Mouse (Mus musculus): ENCODE measurements around the gene Ccr1l1. TPM values are rescaled to one million over a fixed set of nuclear protein-coding genes. Genes with fewer than 3 reads are reported as not detected.

Ccr1l1 gene
- polyA plus RNA-seq (2012; fragmentation: generic; extraction: Trizol) = not detected

GRCm38 (mm10) chr9:123978308-123978707, at the start of gene Ccr1l1:
TSS of gene Ccr1l1 (minus strand) at chr9:123978408.

DNA sequence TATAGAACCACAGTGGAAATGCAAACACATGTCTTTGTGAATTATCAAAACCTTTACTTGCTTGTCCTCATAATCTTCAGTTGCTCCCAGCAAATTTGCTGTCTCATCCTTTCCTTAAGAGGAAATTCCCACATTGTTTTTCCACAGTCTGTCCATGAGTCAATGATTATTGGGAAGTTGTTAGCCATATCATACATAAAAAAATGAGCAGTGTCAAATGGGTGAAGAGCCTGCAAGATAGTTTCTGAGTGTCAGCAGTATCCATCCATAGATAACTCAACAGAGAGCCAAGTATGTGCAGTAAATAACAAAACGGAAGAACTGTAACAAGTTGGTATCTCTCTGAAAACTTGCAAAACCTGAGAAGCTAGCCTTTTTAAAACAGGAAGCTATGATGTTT, 43.5 kb upstream of the Ccr1l1 start, which contains the start of gene Ccr3:
TSS of gene Ccr3 (plus strand) at position 301 of the 400 bp plus-strand sequence.

GRCm38 (mm10) chr9:123968290-123968912, 9.8 kb downstream of the Ccr1l1 start, which contains the start of gene Ccr1:
TSS of gene Ccr1 (minus strand) at chr9:123968692.

Other genes starting within 250 kb of the Ccr1l1 start
- gene Cxcr6, start 171.9 kb downstream of the Ccr1l1 start, polyA plus RNA-seq (2012; fragmentation: generic; extraction: Trizol) = under 1 TPM; 0.04 to 0.05 TPM
- gene Fyco1, start 126.5 kb downstream of the Ccr1l1 start, polyA plus RNA-seq (2012; fragmentation: generic; extraction: Trizol) = 1 to 10 TPM in 1 of 2 experiments, under 1 TPM in 1; 0.27 to 4.4 TPM
- gene Xcr1, start 116.4 kb downstream of the Ccr1l1 start, polyA plus RNA-seq (2012; fragmentation: generic; extraction: Trizol) = under 1 TPM in 1 of 2 experiments, not detected in 1; 0.02 TPM
- gene Ccr1, start 9.7 kb downstream of the Ccr1l1 start, polyA plus RNA-seq (2012; fragmentation: generic; extraction: Trizol) = not detected
- not detected for gene Ccr3, start 43.6 kb upstream of the Ccr1l1 start, polyA plus RNA-seq (2012; fragmentation: generic; extraction: Trizol)
- not detected for gene Ccr2, start 123.5 kb upstream of the Ccr1l1 start, polyA plus RNA-seq (2012; fragmentation: generic; extraction: Trizol)
- gene Ccr5, start 143.1 kb upstream of the Ccr1l1 start, polyA plus RNA-seq (2012; fragmentation: generic; extraction: Trizol) = not detected